Mouse (Mus musculus) gastrocnemius, postnatal 36 days (tissue): ENCODE data around the gene Nabp2. TPM values are rescaled to one million over a fixed set of nuclear protein-coding genes. Genes with fewer than 3 reads are reported as not detected.

Source experiments
- DNase-seq, 2 experiments: peaks; one replicate each; pipeline ENCODE4 v3.0.0; 2022
- intact Hi-C: fragments of 180-260 bp; cut with DNase I; formaldehyde crosslinking; loops from one replicate; pipeline ENCODE4 v1.15.1; 2025
- total RNA-seq, 2 experiments: library from RNA; stranded (reverse); gene quantifications; 2 replicates each; pipeline ENCODE4 v1.2.3; 2021

The Nabp2 gene
- total RNA-seq, 2 experiments from 2014 or later, result 48.1 to 50.4 TPM

DNA sequence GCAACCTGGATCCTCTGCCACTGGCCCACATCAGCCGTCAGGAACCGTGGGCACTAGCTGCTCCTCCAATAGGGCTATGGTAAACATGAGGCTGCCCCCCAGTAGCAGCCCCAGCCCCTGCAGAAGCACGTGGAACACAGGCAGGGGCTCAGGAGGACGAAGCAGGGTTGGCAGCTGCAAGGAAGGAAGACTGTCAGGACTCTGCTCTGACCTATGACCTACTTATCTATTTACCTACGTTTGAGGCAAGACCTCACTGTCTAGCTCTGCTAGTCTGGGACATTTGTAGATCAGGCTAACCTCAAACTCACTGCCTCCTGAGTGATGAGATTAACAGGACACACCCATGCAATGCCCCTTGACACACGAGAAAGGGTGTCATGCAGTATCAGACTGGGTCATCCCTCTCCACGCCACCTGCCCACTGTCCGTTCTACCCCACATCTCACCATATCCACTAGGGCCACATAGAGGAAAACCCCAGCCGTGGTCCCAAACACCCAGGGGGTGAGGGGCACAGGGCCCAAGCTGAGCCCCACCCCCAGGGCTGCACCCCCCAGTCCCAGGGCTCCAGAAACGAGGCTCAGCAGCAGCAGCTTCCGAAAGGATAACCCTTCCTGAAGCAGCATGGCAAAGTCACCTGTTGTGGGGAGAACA, 15.1 kb downstream of the Nabp2 start:
- intact Hi-C loops, result no loop called here
- DNase-seq, result no peak

DNA sequence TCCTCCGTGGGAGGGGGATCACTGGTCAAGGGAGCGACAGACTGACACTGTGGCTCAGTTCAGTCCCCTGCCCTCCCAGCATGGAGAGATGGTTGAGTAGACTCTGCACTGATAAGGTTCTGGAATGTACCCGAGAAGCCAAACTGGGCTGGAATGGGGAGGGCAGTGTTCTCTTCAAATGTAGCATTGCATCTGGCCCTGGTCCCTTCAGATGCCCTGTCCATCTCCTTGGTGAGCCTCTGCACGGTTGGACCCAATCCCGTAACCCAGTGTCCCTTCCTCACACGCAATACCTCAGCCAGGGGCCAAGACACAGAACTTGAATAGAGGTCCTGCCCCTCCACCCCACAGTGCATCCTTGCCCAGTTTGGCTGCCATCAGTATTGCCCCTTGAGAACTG, 19.4 kb downstream of the Nabp2 start:
- intact Hi-C loops, result no loop called here
- no peak for DNase-seq

DNA sequence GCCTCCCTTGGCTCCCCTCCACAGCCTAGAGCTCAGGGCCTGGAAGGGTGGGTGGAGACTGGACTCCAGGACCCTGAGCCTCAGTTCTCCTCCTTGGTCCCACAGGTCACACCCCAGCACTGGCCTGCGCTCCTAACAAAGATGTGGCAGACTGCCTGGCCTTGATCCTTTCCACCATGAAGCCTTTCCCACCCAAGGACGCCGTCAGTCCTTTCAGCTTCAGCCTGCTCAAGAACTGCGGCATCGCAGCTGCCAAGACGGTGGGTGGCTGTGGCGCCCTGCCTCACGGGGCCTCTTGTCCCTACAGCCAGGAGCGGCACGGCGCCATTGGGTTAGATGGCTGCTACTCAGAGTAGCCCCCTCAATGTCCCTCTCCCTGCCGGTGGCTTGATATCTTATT, 20.9 kb downstream of the Nabp2 start:
- intact Hi-C loops, result no loop called here
- no peak for DNase-seq

DNA sequence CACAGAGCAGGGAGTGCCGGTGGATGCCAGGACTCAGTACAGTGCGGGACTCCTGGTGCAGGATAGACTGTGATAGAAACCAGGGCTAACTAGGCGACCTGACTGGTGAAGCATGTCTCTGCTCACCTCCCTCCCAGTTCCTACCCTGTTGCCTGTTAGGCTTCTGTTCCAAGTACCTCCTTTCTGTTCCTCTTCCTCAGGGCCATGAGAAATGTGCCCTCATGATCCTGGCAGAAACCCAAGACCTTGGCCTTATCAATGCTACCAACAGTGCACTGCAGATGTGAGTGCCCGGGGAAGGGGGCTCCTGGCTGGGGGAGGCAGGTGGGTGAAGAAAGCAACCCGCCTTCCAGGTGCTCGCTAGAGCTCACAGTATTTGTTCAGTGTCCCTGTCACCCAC, 21.7 kb downstream of the Nabp2 start:
- DNase-seq, result no peak
- intact Hi-C loops, result no loop called here

DNA sequence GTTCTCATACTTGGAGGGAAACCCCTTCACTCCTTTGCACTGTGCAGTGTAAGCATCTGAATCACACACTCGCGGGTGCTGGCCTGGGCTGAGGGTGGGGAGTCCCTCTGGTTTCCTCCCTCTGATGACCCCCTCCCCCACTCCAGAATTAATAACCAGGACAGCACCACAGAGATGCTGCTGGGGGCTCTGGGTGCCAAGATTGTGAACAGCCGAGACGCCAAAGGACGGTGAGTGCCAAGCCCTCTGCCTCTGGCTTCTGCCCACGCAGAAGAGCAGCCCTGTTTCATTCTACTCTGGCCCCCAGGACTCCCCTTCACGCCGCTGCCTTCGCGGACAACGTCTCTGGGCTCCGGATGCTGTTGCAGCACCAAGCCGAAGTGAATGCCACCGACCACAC, 22.4 kb downstream of the Nabp2 start:
- intact Hi-C loops, result no loop called here
- DNase-seq, result no peak

DNA sequence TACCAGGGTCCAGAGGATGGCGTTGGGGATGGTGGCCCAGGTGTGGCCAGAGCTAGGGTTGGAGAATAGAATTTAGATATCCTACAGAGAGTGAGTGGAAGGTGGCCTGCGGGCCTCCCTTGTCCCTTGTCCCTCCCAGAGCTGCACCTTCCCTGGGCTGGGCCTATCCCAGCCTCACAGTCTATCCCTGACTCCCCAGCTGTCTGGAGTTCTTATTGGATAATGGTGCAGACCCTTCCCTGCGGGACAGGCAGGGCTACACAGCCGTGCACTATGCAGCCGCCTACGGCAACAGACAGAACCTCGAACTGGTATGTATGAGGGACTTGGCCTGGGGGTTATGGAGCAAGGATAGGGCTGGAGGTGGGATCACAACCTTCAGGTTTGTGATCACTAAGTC, 25.4 kb downstream of the Nabp2 start:
- intact Hi-C loops, result no loop called here

DNA sequence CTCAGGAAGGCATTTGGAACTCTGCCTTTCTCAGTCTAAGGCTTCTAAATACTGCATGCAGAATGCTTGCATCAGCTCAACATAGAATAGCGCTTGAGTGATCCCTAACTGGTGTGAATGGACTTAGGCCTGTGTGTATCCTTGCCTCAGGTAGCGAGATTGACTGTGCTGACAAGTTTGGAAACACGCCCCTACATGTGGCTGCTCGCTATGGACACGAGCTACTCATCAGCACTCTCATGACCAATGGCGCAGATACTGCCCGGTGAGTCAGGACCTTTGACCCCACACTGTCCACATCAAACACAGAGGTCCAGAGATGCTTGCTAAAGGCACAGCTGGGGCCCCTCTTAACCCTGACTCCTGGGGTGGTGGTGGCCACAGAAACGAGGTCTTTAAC, 28.8 kb downstream of the Nabp2 start:
- DNase-seq, result no peak
- intact Hi-C loops, result no loop called here

More for the DNA sequence above, 25.4 kb downstream of the Nabp2 start:
- DNase-seq, result no peak

DNA sequence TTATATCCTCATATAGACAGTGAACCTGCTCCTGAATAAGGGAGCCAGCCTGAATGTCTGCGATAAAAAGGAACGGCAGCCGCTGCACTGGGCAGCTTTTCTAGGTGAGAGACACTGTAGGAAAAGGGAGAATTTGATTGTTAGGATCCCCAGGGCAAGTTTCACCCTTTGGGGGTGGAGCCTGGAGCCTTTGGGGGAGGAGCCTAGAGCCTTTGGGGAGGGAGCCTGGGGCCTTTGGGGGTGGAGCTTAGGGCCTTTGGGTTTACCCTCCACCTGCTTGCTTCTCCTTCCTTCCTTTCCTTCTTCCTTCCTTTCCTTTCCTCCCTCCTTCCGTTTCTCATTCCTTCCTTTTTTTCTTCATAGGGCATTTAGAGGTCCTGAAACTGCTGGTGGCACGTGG, 30.7 kb downstream of the Nabp2 start:
- intact Hi-C loops, result no loop called here
- no peak for DNase-seq

DNA sequence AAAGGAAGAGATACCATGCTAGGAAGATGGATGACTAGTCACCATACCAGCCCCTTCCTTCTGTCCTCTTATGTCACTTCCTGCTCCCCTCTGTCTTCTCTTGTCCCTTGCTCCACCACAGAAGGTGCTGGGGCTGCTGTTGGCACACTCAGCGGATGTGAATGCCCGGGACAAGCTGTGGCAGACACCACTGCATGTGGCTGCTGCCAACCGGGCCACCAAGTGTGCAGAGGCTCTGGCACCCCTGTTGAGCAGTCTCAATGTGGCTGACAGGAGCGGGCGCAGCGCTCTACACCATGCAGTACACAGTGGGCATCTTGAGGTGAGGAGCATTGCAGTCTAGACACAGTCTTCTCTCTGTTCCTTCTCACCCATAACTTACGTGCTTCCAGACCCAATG, 32.0 kb downstream of the Nabp2 start:
- peak in 1 of 2 experiments; percentile 29 for DNase-seq
- intact Hi-C loops, result loop anchor here (5.0 kb wide), 1 partner anchor 42 kb away; the partner anchor contains the start of gene Cs

DNA sequence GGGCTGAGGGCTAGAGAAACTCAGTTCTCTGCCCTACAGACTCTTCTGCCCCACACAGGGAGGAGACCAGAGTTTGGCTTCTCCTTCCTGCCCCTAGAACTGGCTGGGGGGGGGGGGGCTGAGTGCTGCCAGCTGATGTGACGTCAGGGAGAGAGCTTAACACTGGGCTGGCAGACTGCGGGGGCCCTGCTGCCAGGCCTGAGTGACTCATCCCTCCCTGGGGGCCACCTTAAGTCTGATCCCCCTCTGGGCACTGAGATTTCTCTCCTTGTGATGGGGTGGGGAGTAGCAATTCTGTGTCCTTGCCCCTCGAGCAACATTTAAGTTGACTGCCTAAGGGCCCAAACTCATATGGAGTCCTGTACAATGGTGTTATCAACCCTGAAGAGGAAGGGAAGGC, 32.8 kb downstream of the Nabp2 start:
- no peak for DNase-seq
- intact Hi-C loops, result loop anchor here (5.0 kb wide), 1 partner anchor 41 kb away; the partner anchor contains the start of gene Cs

DNA sequence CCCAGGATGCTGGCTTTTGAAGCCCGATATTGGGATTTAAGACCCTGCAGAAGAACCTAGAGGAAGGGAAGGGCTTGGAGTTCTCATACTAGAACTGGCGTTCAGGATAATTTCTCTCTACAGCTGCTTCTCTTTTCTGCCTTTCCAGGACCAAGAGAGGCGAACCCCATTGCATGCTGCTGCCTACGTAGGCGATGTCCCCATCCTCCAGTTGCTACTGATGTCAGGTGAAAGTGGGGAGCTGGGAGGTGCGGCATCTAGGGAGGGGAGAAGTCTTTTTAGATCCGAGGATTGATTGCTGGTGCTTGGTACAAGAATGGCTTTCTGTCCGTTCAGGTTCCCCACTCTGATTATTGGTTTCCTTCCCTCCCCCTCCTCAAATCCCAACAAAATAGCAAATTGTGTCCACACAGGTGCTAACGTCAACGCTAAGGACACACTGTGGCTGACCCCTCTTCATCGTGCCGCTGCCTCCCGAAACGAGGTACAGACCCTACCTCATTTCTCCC, 33.3 kb downstream of the Nabp2 start:
- intact Hi-C loops, result loop anchor here (5.0 kb wide), 1 partner anchor 41 kb away; the partner anchor contains the start of gene Cs
- no peak for DNase-seq

DNA sequence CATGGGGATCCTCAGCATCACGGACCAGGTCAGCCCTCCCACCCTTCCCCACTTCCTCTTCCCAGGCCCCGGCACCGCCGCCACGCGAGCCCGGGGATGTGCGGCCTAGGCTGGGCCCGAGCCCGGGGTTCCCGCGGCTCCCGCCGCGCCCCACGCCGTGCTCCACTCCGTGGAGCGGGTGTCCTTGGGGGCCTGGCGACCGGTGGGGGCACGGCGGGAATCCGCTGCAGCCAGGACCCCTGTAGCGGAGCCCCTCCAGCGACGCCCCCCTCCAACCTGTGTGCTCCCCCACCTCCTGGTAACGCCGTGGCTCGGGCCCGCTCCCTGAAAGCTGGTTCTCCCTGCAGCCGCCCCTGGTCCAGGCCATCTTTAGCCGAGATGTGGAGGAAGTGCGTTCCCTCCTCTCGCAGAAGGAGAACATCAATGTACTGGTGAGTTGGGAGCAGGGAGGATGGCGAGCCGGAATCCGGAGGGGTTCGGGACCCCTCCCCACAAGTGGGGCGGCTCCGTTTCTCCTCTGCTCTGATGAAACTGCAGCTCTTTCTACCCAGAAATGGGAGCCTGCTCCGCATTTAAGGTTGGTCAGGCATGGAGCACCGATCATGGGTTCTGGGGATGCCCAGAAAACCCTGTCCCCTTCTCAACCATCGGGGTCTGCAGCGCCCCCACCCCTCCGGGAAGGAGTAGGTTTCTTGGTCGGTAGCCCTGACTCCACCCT, 33.9 kb downstream of the Nabp2 start:
- intact Hi-C loops, result loop anchor here (5.0 kb wide), 1 partner anchor 40 kb away; the partner anchor contains the start of gene Cs
- DNase-seq, result peak in 1 of 2 experiments; percentile 49

DNA sequence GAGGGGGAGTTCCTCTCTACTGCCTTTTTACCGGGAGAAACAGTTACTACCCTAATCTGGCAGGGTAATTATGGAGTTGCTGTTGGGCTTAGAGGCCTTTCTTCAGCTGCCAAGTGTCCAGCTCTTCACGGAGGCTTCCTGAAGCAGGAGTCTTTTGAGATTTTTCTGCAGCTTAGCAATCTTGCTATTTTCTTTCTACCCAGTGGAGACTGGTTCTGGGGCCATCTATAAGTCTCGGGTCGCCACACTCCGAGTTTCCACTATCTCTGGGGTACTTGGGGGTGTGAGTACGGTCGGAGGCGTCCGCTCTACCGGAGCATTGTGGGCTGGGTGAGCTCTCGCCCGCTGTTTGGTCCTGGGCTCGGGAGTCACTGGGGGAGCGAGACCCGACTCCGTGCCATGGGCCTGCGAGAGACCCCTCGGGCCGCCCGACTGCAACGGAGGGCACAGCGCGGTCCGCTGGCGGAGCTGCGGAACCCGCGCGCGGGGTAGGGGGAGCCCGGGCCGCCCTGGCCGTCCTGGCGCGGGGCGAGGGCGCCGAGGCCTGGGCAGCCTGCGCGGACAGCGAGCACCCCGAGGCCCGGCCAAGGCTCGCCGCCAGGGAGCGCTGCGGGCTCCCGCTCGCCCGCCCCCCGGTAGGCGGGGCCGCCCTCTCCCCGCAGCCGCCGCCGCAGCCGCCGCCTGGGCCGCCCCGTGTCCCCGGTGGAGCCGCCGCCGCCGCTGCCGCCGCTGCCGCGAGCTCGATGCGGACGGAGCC, 34.7 kb downstream of the Nabp2 start, which contains the start of gene Ankrd52:
TSS of gene Ankrd52 (plus strand) at position 661 of the 757 bp plus-strand sequence.
- intact Hi-C loops, result loop anchor here (5.0 kb wide), 1 partner anchor 39 kb away; the partner anchor contains the start of gene Cs
- DNase-seq, result peak; percentile 83 to 87

DNA sequence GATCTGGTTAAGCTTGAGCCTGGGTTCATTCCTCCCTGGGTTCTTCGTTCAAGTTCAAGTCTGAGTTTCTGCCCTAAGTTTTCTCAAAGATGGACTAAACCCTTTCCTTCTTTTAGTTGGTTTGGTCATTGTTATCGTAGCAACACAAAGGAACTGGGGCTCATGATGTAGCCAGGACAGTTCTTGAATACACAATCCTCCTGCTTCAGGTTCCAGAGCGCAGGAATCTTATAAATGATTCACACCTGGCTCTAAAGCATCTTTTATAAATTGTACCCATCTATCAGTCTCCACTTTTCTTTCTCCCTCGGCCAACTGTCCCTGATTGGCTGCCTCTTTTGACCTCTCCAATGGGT, 35.2 kb downstream of the Nabp2 start:
- no peak for DNase-seq
- intact Hi-C loops, result loop anchor here (5.0 kb wide), 1 partner anchor 39 kb away; the partner anchor contains the start of gene Cs

DNA sequence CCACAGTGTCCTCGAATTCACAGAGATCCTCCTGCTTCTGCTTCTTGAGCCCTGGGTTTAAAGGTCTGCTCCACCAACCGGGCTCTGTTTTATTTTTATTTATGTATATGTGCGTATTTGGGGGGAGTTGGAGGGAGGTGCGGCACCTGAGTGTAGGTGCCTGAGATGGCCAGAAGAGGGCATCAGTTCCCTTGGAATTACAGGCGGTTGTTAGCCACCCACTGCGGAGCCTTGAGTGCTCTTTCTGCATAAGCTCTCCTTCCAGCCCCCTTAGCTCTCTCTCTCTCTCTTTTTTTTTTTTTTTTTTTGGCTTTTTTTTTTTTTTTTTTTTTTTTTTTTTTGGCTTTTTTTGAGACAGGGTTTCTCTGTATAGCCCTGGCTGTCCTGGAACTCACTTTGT, 36.9 kb downstream of the Nabp2 start:
- intact Hi-C loops, result no loop called here
- no peak for DNase-seq

DNA sequence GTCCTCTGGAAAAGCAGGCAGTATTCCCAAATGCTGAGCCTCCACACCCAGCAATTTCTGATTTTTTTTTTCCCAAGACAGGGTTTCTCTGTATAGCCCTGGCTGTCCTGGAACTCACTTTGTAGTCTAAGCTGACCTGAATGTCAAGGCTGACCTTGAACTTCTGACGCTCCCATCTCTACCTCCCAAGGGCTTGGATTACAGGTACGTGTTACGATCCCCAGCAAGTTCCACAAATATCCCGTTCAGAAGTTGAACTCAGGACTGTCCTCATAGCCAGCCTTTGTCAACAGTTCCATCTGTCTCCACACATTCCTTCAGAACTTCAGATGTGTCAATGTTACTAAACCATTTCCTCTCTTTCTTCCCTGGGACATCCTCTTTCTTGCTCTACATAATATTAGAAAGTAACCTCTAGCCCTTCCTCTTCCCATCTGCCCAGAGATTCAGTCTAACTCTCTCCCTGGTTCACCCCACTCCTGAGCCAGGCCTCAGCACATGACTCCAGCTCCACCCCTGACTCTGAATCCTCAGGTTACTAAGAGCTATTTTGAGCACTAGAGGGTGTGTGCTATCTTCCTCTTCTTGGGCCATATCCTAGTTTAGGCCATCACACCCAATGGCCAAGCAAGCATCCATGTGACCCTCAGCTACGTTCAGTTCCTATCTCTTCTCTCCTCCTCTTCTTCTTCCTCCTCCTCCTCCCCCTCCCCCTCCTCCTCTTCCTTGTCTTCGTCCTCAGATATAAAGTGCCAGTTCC, 38.1 kb downstream of the Nabp2 start:
- intact Hi-C loops, result no loop called here
- DNase-seq, result no peak

DNA sequence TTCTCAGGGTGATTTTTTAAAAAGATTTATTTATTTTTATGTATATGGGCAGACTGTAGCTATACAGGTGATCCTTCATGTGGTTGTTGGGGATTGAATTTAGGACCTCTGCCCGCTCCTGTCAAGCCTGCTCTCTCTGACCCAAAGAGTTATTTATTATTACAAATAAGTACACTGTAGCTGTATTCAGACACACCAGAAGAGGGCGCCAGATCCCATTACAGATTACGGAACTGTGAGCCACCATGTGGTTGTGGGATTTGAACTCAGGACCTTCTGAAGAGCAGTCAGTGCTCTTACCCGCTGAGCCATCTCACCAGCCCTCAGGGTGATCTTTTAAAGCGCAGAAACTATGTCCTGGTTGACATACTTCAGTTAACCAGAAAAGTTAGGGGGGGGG, 39.1 kb downstream of the Nabp2 start:
- DNase-seq, result no peak
- intact Hi-C loops, result no loop called here

DNA sequence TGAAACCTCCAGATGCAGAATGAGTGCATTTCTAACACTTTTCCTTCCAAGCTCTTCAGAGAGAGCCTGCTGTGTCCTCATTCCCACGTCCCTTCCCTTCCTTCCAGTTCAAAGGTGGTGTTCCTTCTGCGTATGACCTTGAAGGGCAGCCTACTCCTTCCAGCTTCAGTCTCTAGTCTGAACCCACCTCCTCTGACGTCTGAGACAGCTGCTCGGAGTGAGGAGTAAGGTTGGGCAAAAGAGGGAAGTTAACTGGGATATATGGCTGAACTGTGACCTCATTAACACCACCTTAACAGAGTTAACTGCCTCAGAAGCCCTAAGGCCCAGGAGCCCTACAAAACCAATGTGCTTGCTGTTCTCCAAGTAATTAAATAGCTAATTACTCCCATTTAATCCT, 40.7 kb downstream of the Nabp2 start:
- intact Hi-C loops, result no loop called here
- no peak for DNase-seq

DNA sequence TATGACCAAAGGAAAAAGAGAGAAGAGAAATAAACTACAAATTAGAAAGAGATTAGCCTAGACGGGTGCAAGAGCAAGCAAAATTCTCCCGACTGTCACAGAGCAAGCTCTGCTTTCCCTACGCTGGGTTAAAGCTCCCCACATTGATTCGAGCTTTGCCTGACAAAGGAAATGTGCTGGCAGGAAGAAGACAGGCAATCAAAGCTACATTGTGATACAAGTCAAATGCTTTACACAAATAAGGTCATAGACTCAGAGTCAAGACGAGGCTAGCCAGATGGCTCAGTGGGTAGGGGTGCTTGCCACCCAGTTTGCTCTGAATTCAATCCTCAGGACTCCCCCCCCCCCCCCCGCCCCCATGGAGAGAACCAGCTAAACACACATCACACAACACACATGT, 41.3 kb downstream of the Nabp2 start:
- intact Hi-C loops, result no loop called here
- no peak for DNase-seq

DNA sequence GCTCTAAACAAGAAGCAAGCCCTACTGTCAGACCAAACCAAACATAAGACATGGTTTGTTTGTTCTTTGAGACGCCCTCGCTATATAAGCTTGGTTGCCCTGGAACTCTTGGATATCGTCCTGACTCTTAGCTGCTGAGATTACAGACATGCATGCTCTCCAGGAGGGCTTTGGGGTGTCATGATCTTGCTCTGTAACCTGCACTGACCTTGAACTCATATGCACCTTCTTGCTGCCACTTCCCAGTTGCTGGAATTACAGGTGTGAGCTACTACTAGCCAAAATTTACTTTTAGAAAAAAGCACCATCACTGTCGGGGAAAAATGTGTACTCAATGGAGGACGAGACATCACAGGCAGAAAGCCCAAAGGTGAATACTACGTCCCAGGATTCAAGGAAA, 41.7 kb downstream of the Nabp2 start:
- intact Hi-C loops, result no loop called here
- DNase-seq, result no peak
